Mouse (Mus musculus) right cerebral cortex, postnatal 14 days (tissue): ENCODE results near the gene Il13.

Experiments used
- DNase-seq: peaks from one replicate; pipeline ENCODE4 v3.0.0; 2022

Il13 gene

DNA sequence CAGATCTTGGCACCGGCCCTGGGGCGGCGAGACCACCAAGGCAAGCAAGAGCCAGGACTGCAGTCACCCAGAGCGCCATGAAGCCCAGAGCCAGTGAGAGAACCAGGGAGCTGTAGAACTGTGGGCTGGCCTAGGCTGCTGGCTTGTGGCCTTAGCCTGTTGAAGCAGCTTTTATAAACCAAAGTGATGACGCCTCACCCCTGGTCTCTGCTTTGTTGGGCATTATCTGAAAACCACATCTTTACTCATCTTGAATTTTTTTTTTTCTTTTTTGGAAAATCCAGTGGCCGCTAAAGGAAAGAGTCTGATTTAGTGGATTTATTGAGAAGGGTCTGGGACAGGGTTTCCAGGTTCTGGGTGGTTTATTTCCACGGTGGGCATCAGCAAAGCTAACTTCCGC lies at the start of gene Il13:
TSS of gene Il13 (minus strand) at position 147 of the 400 bp plus-strand sequence.
- DNase-seq: no peak

DNA sequence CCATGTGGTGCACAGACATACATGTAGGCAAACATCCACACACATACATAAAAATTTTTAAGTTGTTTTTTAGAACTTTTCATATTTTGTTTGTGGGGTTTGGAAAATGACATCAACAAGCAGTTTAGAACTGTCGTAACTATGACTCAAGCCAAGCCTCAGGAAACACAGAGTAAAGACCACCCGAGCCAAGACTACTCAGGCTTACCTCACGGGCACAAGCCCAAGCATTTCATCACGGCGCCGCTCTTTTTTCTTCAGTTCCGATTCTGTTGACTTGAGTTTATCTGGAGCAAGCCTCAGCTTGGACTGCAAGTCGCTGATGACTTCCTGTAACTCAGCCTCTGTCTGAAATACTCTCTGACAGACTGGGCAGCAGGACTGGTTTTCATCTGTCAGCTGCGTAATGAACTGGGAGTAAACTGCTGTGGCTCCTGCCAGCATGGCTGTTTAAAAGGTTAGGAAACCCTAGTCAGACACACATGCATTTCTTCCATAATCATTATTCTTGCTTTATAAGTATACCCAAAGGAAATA lies 48.6 kb upstream of the Il13 start:
- no peak for DNase-seq

DNA sequence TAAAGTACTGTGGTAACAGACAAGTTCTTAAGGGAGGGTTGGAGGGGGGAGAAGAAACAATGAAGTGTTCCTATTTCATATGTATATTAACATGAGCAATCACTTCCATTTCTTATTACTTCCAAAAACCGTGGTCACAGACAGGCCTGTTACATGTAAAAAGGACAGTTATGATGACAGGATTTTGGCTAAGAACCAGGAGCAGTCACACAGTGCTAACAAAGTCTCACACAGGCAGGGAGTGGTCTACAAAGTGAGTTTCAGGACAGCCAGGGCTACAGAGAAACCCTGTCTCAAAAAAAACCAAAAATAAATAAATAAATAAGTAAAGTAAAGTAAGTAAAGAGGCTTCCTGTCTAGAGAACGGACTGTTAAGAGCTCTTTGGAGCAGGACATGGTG lies 47.7 kb upstream of the Il13 start:
- no peak for DNase-seq

DNA sequence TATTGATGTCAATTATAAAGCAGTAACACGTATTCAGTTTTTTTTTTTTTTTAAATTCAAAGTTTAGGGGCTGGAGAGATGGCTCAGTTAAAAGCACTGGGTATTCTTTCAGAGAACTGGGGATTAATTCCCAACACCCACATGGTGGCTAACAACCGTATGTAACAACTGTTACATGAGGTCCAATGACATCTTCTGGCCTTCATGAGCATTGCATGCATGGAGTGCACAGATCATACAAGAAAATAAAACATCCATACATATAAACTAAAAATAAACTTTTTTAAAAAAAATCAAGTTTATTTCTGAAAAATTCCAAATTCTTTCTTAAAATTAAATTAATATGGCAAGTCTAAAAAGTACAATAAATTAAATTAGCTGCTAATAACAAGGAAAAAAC lies 47.2 kb upstream of the Il13 start:
- DNase-seq: no peak

DNA sequence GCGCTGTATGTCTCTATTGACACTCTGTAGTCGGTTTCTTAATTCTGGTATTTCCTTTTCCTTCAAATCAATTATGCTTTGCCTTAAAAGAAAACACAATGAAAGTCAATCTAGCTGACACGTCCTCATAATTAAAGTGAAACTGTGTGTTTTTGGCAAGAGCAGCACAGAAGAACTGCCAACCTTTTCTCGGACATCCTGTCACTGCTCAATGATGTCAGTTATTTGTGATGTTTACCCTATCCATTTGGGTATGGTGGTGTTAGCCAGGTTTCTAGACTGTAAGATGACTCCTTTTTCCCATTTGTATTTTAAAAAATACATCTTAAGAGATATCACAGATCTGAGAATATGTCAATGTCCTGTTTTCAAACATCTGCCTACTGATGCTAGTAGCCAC lies 45.6 kb upstream of the Il13 start:
- no peak for DNase-seq

DNA sequence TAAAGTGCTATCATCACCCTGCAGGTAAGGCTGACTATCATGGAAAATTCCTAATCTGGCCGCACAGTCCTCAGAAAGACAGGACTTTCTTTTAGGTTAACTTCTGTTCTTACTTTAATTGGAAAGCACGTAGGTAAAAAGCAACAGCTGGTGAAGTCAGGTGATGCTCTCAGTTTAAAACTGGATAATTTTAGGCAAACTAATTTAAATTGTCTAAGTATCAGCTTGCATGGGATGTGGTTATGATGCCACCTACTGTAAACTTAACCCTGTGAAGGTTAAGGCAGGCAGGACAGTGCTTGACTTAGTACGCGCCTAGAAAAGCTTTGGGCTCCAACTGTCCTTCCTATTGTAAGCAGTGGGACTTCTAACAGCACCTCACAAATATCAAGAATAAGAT lies 36.9 kb upstream of the Il13 start:
- DNase-seq: no peak

DNA sequence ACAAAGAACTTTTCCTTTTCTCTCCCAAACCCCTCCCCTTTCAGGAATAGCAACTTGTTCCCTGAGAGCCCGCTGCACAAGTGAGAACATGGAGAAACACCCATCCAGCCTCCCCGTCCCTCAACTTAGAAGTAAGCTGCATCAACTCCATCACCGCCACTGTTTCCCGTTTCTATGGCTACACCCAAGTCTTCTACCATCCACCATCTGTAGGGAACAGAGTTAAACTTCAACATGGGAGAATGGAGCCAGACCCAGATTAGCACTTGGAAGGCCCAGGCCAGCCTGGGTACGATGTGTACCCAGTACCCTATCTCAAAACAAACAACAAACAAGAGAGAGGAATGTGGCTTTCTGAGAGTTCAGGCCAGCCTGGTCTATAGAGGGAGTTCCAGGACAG lies 29.6 kb upstream of the Il13 start:
- DNase-seq: no peak

DNA sequence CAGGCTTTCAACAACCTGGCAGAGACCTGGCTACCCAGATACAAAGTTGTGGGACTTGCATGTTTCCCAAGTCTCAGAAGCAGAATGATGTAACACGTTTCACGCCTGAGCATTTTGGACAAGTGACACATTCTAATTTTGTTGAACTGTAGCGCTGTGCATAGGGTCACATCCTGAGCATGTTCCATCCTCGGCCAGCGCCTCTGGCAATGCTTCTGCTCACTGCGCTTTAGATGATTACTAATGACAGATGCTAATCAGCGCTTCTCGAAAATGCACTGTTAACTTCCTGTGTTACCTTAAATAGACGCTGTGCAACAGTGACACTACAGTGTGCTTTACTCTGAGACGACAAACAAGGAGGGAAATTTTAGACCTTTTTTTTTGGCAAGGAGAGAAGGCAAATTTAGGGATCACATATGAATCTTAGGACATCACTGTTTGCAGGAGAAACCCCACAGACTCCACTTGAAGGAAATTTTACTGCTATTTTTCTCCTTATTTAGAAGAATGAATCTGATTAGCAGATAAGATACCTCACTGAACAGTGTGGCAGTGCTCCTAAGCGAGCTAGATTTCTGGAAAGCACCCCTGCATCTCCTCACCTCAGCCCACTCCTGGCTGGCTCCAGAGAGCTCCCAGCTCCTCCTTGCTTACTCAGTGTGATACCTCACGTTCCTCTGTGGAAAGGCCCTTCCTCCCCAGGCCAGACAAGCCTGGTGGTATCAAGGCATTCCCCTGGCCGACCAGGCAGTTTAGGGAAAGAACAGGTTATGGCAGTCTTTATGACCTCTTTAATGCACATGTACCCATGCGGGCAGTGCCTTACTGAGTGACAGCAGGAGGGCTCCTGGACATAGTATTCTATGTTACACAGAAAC lies 28.5 kb upstream of the Il13 start:
- peak; percentile 22 for DNase-seq

DNA sequence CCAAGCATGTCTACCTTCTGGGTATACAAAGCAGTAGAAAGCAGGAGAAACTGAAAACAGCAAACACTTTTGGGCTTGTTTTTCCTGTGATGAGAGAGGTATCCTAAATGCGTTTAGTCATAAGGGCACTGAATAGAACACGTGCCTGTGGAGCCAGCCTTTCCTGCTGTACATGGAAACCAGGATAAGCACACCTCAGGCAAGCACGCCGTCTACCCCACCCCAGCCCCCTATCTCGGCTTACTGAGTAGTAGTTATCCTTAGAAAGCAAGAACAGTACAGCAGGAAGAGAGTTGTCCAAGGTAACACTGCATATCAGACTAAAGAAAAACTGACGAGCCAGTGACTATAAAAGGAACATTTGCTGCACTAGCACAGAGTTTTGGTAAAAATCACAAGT lies 23.3 kb upstream of the Il13 start:
- DNase-seq: no peak

DNA sequence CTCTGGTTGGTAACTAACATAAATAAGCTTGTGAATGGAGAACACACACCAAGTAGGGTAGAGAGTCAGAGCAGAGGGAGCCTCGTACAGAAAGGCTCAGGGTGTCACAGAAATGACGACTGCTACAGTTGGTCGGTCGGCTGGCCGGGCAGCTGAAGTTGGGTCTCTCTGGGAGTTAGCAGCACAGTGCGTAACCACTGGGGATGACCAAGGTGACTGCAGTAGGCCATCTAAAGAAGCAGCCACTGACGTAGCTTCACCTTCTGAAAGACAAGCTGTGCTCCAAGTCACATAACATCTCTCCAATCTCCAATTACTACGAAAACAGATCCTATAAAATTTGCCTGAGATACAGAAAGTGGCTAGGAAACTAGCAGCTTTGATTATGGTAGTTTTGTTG lies 22.9 kb upstream of the Il13 start:
- no peak for DNase-seq

DNA sequence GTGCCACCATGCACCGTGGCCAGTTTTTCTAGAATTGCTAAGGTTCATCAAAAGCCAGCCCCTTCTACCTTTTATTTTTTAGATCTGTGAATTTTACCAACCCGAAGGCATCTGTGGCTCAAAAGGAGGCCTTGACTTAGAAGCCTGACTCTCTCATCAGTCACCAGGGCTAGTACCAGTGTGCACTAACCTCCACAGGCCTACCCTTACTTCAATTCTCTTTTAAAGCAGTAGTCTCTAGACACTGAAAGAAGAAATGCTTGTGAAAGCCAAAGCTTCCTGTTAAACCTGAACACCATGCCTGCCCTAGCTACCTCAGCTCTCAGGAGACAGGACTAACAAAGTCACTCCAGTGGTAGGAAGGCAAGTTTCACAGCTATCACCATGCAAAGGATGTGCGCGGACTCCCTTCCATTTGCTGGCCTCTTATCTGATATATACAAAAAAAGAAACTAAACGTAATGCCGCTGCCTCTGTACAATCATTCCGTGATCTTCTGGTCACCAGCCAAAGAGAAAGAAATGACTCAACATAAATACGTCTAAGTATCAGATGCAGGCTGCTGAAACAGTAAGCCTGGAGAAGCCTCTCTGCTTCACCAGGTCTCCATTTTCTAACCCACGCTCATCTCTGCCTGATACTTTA lies 22.2 kb upstream of the Il13 start:
- no peak for DNase-seq

DNA sequence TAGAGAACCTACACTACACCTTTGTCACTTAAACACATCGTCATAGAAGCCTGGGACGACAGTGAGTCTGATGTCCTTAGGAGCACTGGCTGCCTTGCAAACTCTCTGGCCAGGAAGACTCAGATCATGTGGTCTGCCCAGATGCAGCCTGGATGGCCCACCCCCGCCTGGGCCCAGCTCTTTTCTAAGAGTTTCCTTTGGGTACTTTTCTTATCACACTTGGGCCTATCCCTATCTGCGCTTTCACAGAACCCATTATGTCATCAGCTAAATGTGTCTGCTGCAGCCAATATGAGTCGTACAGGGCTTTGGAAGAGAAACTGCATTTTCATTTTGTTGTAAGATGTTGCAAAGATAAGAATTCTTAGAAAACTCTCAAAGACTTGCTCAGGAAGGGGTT lies 20.5 kb upstream of the Il13 start:
- no peak for DNase-seq

DNA sequence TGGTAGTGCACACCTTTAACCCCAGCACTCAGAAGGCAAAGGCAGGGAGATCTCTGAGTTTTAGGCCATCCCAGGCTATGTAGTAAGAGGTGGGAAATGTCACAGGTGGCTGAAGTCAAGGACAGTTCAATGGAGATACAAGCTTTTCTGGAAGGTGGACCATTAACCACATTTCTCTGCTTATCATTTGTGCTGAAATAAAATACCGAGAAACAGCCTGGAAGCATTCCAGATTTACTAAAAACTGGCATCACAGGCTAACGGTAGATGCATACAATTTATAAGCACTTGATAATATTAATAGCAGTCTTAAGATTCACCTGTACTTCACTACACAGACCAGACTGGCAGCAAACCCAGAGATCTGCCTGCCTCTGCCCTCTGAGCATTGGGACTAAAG lies 17.9 kb upstream of the Il13 start:
- DNase-seq: no peak

DNA sequence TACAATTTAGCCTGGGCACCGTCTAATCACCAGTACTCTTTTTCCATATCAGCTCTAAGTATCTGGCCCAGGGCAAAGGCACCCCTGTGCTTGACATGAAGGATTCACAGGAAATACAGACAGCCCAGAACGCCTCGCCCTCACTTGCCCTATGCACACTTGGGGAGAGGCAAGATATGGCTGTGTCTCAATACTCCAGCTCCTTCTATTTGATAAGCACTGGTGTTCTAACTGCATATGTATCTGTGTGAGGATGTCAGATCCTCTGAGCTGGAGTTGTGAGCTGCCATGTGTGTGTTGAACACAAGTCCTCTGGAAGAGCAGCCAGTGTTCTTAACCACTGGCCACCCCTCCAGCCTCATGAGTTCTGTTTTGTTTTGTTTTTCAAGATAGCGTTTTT lies 16.9 kb upstream of the Il13 start:
- DNase-seq: no peak

DNA sequence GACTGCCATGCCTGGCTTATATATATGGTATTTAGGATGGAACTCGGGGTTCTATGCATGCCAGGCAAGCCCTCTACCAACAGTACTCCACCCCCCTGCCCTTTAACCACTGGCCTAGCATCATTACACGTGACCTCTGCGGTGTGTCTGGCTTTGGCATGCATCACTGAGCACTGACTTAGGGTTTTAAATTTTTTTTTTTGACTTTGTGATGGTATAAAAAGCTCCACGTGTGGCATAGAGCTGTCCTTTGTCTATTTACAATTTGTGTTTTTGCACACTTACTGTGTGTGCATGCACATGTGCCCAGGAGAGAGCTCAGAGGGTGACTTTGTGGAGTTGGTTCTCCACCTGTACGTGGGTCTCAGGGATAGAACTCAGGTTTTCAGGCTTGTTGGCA lies 9.5 kb upstream of the Il13 start:
- no peak for DNase-seq

DNA sequence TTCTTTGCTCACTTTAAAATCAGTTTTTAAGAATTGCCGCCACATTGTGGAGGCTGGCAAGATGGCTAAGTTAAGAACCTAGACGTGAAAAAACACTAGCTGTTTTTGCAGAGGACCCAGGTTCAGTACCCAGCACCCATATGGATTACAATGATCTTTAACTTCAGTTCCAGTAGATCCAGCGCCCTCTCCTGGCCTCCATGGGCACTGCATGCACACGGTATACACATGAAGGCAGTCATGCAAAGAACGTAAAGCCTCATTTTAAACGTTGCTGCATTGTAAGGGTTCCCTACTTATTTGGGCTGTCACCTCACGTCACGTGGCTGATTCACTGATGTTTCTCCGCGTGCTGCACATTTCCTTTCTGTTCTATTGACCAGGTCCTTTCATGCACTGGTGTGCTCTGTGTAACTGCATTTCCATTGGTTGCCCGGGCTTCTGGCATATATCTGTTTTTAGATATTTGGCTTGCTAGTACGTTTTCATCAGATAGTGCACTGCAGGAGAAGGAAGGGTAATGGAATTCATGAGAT lies 8.3 kb upstream of the Il13 start:
- DNase-seq: no peak

DNA sequence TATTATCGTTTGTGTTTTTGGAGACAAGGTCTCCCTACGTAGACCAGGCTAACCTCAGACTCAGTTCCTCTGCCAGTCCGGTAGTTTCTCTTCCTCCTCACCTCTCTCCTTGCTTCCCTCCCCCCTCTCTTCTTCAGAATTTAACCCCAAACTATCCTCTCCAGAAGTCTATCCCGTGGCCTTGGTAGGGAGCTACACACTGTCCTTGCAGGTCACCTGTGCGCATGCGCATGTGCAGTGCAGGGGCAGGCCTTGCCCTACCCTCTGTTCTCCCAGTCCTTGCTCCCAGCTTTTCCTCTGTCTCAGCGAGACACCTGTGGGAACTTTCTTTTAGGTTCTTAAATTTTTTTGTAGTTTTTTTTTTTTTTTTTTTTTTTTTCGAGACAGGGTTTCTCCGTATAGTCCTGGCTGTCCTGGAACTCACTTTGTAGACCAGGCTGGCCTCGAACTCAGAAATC lies 3.3 kb upstream of the Il13 start:
- no peak for DNase-seq

DNA sequence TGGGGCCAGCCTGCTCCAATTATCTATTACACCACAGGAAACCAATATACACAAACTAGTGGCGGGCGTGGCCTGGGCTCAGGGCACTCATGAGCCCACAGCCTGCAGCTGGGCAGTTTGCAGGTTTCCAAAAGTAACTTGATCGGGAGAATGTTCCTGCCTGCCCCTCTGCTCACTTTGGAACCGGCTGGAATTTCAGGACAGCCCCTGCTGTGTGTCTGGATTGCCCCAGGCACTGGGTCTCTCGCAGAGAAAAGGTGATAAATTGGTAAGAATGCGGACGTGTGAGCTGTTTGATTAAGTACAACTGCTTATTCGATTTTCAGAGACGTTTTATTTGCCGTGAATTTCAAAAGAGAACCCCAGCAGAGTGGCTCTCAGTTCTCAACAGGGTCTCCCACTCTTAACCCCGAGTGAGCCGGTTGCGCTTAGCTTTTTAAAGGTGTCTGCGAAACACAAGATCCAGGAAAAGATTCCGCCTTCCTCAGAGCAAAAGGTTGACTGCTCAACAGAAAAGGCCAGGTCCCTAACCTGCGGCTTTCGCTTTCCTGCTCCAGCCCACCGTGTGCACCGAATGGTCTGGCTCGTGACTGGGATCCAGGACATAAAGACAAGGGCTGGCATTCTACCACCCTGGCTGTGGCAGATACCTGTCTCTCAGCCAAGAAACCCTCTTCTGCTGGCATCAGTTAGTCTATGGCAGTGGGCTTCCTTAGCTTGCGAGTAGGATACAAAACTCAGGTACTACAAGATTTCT lies 2.7 kb upstream of the Il13 start:
- DNase-seq: no peak

DNA sequence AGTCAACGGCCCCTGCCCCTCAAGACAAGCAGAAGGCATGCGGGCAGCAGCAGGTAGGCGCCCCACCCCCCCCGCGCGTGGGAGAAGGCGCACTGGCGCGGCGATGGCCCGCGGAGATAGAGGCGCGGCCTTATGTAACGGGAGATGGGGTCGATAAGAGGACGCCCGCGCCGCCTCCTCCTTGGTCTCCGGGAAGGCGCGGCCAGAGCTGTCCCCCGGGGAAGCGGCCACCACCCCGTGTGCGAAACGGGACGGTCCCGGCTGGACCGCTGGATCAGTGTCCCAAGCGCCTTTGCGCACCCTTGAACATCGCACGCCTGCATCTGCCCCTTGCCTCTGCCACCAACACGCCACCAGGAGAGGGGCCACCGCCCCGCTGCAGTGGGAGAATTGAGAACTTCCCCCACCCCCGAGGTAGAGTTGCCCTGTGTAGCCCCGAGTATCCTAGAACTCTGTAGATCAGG lies 1.7 kb upstream of the Il13 start:
- DNase-seq: peak; percentile 47

DNA sequence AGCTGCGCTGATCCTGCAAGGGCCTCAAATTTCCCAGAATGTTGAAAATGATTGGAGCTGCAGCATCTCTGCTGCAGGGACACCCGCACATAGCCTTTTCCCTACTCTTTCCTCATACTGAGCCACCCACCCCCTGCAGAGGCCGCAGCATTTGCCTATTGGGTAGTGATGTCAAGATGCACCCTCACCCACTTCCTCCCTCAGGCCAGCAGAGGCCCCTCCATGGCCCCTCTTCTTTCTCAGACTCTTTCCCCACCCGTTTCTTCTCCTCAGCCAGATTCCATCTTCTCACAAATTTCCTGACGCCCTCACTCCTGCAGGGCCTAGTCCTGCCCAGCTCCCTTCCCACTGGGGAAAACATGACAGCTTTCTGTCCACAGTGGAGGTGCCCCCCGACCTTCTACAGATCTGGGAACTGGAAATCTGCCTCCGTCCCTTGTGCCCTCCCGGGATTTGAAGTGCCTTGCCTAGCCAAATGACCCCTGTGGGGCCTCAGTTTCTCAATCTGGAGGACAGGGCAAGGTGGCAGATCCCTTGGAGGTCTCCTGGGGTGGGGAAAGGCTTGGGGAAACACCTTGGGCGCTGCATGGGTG lies 1.2 kb upstream of the Il13 start:
- DNase-seq: no peak

DNA sequence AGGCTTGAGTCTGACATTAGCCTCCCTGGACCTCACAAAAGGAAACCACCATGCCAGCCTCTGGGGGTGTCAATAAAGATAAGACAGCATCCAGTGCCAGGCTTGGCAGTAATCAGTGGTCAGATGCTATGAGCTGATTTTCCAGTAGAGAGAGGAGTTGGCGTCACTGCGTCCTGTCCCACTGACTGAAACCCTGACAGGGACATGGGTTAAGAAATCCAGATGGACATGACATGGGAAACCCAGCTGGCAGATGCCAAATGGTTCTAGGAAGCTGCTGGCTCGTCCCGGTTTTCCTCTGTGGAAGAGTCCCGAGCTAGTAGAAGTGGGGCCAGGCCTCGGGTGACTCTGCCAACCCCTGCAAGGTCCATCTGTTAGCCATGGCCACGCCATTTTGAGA lies 858 bp downstream of the Il13 start:
- DNase-seq: no peak

DNA sequence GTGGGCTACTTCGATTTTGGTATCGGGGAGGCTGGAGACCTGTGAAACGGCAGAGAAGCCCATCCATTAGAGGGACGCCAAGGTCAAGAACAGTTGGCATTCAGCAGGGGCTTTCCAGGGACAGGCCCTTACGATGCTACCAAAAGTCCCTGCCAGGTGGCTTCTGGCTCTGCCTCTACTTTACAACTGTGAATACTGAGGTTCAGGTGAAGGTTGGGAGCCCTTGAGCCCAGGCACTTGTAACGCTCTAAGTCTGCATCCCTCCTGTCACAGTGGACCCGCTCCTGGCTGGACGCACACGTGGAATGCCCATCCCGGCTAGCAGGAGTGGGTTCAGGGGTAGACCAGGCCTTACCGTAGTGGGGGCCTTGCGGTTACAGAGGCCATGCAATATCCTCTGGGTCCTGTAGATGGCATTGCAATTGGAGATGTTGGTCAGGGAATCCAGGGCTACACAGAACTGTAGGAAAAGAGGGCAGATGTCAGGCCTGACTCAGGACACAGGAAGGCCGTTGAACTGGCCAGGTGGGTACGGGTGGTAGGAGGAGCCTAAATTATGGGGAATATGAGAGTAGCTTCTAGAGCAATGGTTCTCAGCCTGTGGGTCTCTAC lies 2.3 kb downstream of the Il13 start:
- DNase-seq: peak; percentile 22
